Mouse (Mus musculus): ENCODE measurements around the gene Mapk8. TPM values are rescaled to one million over a fixed set of nuclear protein-coding genes. Genes with fewer than 3 reads are reported as not detected.

The Mapk8 gene
- total RNA-seq, 2 experiments from 2014 or later, result 142 to 150 TPM

GRCm38 (mm10) chr14:33357600-33358368, 89.2 kb downstream of the Mapk8 start:
- intact Hi-C loops (cut with DNase I), result no loop called here
- no peak for DNase-seq (ENCODE audit: low spot score in 2 of 2)

GRCm38 (mm10) chr14:33355276-33355675, 91.7 kb downstream of the Mapk8 start:
- no peak for DNase-seq (ENCODE audit: low spot score in 2 of 2)

GRCm38 (mm10) chr14:33352890-33353289, 94.1 kb downstream of the Mapk8 start:
- no peak for DNase-seq (ENCODE audit: low spot score in 2 of 2)
- intact Hi-C loops (cut with DNase I), result no loop called here

More at GRCm38 (mm10) chr14:33355276-33355675, 91.7 kb downstream of the Mapk8 start:
- intact Hi-C loops (cut with DNase I), result no loop called here

- intact Hi-C loops (cut with DNase I), result no loop called here
- peak in 1 of 2 experiments; percentile 42 for DNase-seq (ENCODE audit: low spot score in 2 of 2)
These were observed 94.8 kb downstream of the Mapk8 start for GRCm38 (mm10) chr14:33351984-33352722.

- intact Hi-C loops (cut with DNase I), result no loop called here
These were observed 95.9 kb downstream of the Mapk8 start for GRCm38 (mm10) chr14:33351019-33351418.

GRCm38 (mm10) chr14:33348146-33348545, 98.8 kb downstream of the Mapk8 start:
- intact Hi-C loops (cut with DNase I), result no loop called here
- DNase-seq (ENCODE audit: low spot score in 2 of 2), result no peak

More at GRCm38 (mm10) chr14:33351019-33351418, 95.9 kb downstream of the Mapk8 start:
- DNase-seq (ENCODE audit: low spot score in 2 of 2), result no peak

GRCm38 (mm10) chr14:33347738-33348137, 99.2 kb downstream of the Mapk8 start:
- intact Hi-C loops (cut with DNase I), result no loop called here
- DNase-seq (ENCODE audit: low spot score in 2 of 2), result no peak

GRCm38 (mm10) chr14:33346546-33346945, 100.4 kb downstream of the Mapk8 start:
- intact Hi-C loops (cut with DNase I), result no loop called here
- no peak for DNase-seq (ENCODE audit: low spot score in 2 of 2)

GRCm38 (mm10) chr14:33343131-33343725, 103.7 kb downstream of the Mapk8 start:
- DNase-seq (ENCODE audit: low spot score in 2 of 2), result no peak
- intact Hi-C loops (cut with DNase I), result no loop called here

- no peak for DNase-seq (ENCODE audit: low spot score in 2 of 2)
- intact Hi-C loops (cut with DNase I), result no loop called here
These were observed 108.3 kb downstream of the Mapk8 start for GRCm38 (mm10) chr14:33338684-33339083.

- DNase-seq (ENCODE audit: low spot score in 2 of 2), result no peak
- intact Hi-C loops (cut with DNase I), result no loop called here
These were observed 111.2 kb downstream of the Mapk8 start for GRCm38 (mm10) chr14:33335733-33336132.

- DNase-seq (ENCODE audit: low spot score in 2 of 2), result no peak
- intact Hi-C loops (cut with DNase I), result no loop called here
These were observed 112.6 kb downstream of the Mapk8 start for GRCm38 (mm10) chr14:33334402-33334801.

GRCm38 (mm10) chr14:33333833-33334232, 113.1 kb downstream of the Mapk8 start:
- intact Hi-C loops (cut with DNase I), result no loop called here
- DNase-seq (ENCODE audit: low spot score in 2 of 2), result no peak

- intact Hi-C loops (cut with DNase I), result no loop called here
These were observed 115.3 kb downstream of the Mapk8 start for GRCm38 (mm10) chr14:33331627-33332026.

GRCm38 (mm10) chr14:33330986-33331385, 116.0 kb downstream of the Mapk8 start:
- intact Hi-C loops (cut with DNase I), result no loop called here
- DNase-seq (ENCODE audit: low spot score in 2 of 2), result no peak

More at GRCm38 (mm10) chr14:33331627-33332026, 115.3 kb downstream of the Mapk8 start:
- DNase-seq (ENCODE audit: low spot score in 2 of 2), result no peak

GRCm38 (mm10) chr14:33329297-33329805, 117.6 kb downstream of the Mapk8 start:
- intact Hi-C loops (cut with DNase I), result no loop called here
- no peak for DNase-seq (ENCODE audit: low spot score in 2 of 2)

GRCm38 (mm10) chr14:33328369-33328768, 118.6 kb downstream of the Mapk8 start:
- intact Hi-C loops (cut with DNase I), result no loop called here
- DNase-seq (ENCODE audit: low spot score in 2 of 2), result peak; percentile 47 to 54
